Mouse (Mus musculus) midbrain, postnatal 0 days (tissue): ENCODE results near the gene Irf3. TPM values are rescaled to one million over a fixed set of nuclear protein-coding genes. Genes with fewer than 3 reads are reported as not detected.

Experiments
- ATAC-seq: fragments of 200-750 bp; cut with Nextera tagmentation; 2 replicates; pipeline ENCODE4 v1.8.0; 2017; ENCODE audit warnings: moderate number of reproducible peaks, mild to moderate bottlenecking, moderate TSS enrichment, moderate library complexity; ENCODE audit not compliant: low FRiP score
- DNase-seq: peaks from one replicate; pipeline ENCODE4 v3.0.0-alpha.2; 2015; ENCODE audit warnings: low spot score
- H3K27ac ChIP-seq: fragments of 300-500 bp; sonication (generic); 2 replicates; pipeline ENCODE4 v1.5.1; 2014; ENCODE audit warnings: low read depth, mild to moderate bottlenecking, low read length, mixed read lengths
- H3K27me3 ChIP-seq: fragments of 300-500 bp; sonication (generic); 2 replicates; pipeline ENCODE4 v1.6.1; 2014; ENCODE audit warnings: low read length, control low read depth, mixed read lengths; ENCODE audit not compliant: insufficient read depth
- H3K36me3 ChIP-seq: fragments of 300-500 bp; sonication (generic); 2 replicates; pipeline ENCODE4 v1.6.1; 2014; ENCODE audit warnings: low read length, control low read depth, mixed read lengths; ENCODE audit not compliant: insufficient read depth
- H3K4me1 ChIP-seq: fragments of 300-500 bp; sonication (generic); 2 replicates; pipeline ENCODE4 v1.6.1; 2014; ENCODE audit warnings: mild to moderate bottlenecking, control low read depth, antibody characterized with exemption, low read length, mixed read lengths; ENCODE audit not compliant: insufficient read depth
- H3K4me2 ChIP-seq: fragments of 300-500 bp; sonication (generic); 2 replicates; pipeline ENCODE4 v1.6.1; 2014; ENCODE audit warnings: low read depth, mild to moderate bottlenecking, low read length, mixed read lengths; ENCODE audit not compliant: poor library complexity, severe bottlenecking
- H3K4me3 ChIP-seq: fragments of 300-500 bp; sonication (generic); 2 replicates; pipeline ENCODE4 v1.5.1; 2014; ENCODE audit warnings: low read depth, mild to moderate bottlenecking, low read length, moderate library complexity
- H3K9ac ChIP-seq: fragments of 300-500 bp; sonication (generic); replicated peaks from 2 replicates; pipeline ENCODE4 v1.6.1; 2014; ENCODE audit warnings: mild to moderate bottlenecking, low read length, moderate library complexity, mixed read lengths; ENCODE audit not compliant: poor library complexity, severe bottlenecking
- H3K9me3 ChIP-seq: fragments of 300-500 bp; sonication (generic); 2 replicates; pipeline ENCODE4 v1.6.1; 2016; ENCODE audit warnings: low read length, control low read depth
- CTCF ChIP-seq: IDR thresholded peaks from 2 replicates; pipeline ENCODE4 v1.5.1; 2016; ENCODE audit warnings: antibody characterized with exemption, mild to moderate bottlenecking
- WGBS: fragments of 180-500 bp; shearing (Covaris S2); extraction: QIAGEN DNeasy Blood & Tissue Kit; methylation state at CpG from one replicate; pipeline ENCODE4 v1.1.7; 2014; 5-methylcytosine and 5-hydroxymethylcytosine counted together
- polyA plus RNA-seq: library from polyadenylated mRNA; unstranded; fragments of >200 nt; fragmentation: Nextera tagmentation; extraction: Ambion mirVana; gene quantifications from 2 replicates; pipeline ENCODE4 v1.2.1, GENCODE M21; 2015
- total RNA-seq: library from RNA; depleted of rRNA; stranded (reverse); fragments of >200 nt; gene quantifications from 2 replicates; pipeline ENCODE4 v1.2.3, GENCODE M21; 2014

Irf3 gene
- total and polyA plus RNA-seq, 2 experiments from 2014 or later: 25.6 to 37.2 TPM

DNA sequence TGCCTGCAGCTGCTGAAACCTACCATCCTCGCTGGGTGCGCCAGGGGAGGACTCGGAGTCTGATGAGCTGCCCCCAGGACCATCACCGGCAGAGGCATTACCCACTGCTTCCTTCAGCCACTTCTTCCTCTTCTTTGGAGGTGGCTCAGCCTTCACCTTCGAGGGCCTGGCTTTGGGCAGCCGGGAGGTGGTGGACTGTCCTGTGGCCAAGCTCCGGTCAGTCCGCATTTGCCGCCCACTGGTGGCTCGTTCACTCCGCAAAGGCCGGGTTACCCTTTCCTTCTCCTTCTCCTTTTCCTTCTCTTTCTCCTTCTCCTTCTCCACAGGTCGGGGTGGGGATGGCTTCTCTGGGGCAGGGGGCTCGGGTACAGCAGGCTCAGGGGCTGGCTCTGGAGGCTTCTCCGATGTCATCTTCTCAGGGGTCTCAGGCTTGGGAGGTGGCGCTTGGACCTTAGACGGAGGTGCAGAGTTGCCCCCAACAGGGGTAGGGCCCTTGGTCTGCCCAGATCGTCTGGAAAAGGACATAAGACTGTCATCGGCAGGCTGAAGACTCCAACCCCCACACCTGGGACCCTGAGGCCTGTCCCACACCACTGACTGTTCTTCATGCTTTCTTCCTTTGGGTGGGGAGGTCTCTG lies 36.4 kb downstream of the Irf3 start:
- Histone ChIP-seq H3K36me3 (peaks cover 89% of the 10 kb centered on the region), H3K27ac (no peak overlapping the region), H3K4me2 (no peak overlapping the region), H3K4me1 (no peaks in the 10 kb centered on the region), H3K9me3 (no peaks in the 10 kb centered on the region), H3K4me3 (no peak overlapping the region), H3K9ac (no peak overlapping the region), H3K27me3 (no peaks in the 10 kb centered on the region)
- 96% methylated on average over 19 of the region's 19 CpGs for whole genome bisulfite sequencing
- no peak for TF ChIP-seq CTCF
- DNase-seq (no peak), ATAC-seq (no peak)

GRCm38 (mm10) chr7:45035631-45036030 lies 38.2 kb downstream of the Irf3 start:
- Histone ChIP-seq H3K27ac (no peak overlapping the region), H3K4me2 (no peak overlapping the region), H3K9me3 (no peaks in the 10 kb centered on the region), H3K4me3 (no peak overlapping the region), H3K4me1 (no peaks in the 10 kb centered on the region), H3K27me3 (no peaks in the 10 kb centered on the region), H3K9ac (no peak overlapping the region), H3K36me3 (peaks cover 82% of the 10 kb centered on the region)
- TF ChIP-seq CTCF: no peak
- ATAC-seq (no peak), DNase-seq (no peak)
- 94% methylated on average over 3 of the region's 3 CpGs for WGBS

- Histone ChIP-seq H3K27me3 (no peaks in the 10 kb centered on the region), H3K9me3 (no peaks in the 10 kb centered on the region), H3K9ac (no peak overlapping the region), H3K4me1 (no peaks in the 10 kb centered on the region), H3K27ac (no peak overlapping the region), H3K4me3 (no peak overlapping the region), H3K4me2 (no peak overlapping the region), H3K36me3 (peaks cover 82% of the 10 kb centered on the region)
- 90% methylated on average over 11 of the region's 11 CpGs for WGBS
- DNase-seq: no peak
- no peak for TF ChIP-seq CTCF
- no peak for ATAC-seq
Observed at GRCm38 (mm10) chr7:45036702-45037101, 39.3 kb downstream of the Irf3 start.

GRCm38 (mm10) chr7:45037720-45038361 lies 40.4 kb downstream of the Irf3 start:
- ATAC-seq (no peak), DNase-seq (no peak)
- TF ChIP-seq CTCF: peak; percentile 79
- Histone ChIP-seq H3K4me1 (no peaks in the 10 kb centered on the region), H3K36me3 (peaks cover 86% of the 10 kb centered on the region), H3K4me2 (no peak overlapping the region), H3K9me3 (no peaks in the 10 kb centered on the region), H3K4me3 (no peak overlapping the region), H3K27ac (no peak overlapping the region), H3K27me3 (no peaks in the 10 kb centered on the region), H3K9ac (no peak overlapping the region)
- 69% methylated on average over 7 of the region's 7 CpGs for WGBS

DNA sequence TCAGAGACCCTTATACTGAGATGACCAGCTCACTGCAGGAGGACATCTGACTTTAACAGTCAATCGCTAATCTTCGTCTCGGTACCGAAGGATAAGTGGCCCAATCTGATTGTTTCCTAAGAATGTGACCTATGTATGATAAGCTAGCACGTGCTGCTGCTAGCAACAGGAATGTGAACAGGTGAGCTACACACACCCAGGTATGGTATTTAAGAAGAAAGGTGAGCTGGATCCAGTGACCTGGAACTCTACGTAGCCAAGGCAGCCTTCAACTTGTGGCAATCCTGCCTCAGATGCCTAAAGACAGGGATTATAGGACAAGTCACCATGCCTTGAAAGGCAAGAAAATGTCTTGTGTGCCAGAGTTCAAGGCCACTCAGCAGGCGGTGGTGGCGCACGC lies 41.0 kb downstream of the Irf3 start:
- H3K27ac ChIP-seq: no peak overlapping the region
- H3K9ac ChIP-seq: no peak overlapping the region
- H3K4me1 ChIP-seq: no peaks in the 10 kb centered on the region
- no peak for DNase-seq
- no peaks in the 10 kb centered on the region for H3K27me3 ChIP-seq
- H3K36me3 ChIP-seq: peaks cover 87% of the 10 kb centered on the region
- H3K4me2 ChIP-seq: no peak overlapping the region
- no peak for TF ChIP-seq CTCF
- no peak overlapping the region for H3K4me3 ChIP-seq
- H3K9me3 ChIP-seq: no peaks in the 10 kb centered on the region
- no peak for ATAC-seq
- WGBS: 97% methylated on average over 9 of the region's 9 CpGs

DNA sequence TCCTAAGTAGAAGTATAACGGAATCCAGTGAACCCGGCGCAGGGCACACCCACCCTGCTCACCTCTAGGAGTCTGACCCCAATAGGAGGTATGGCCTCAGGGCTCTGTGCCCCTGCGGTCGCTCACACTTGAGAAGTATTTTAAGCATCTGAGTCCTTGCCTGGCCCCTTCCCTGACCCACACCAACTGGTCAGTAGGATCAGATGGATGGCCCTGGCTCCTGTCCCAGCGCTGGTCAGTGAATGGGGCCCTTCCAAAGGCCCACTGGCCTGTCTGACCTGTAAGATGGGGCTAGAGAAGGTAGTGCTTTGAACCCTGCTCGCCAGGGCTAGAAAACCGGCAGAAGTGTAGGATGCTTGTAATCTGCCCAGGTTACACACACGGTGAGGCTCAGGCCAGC lies 43.4 kb downstream of the Irf3 start:
- H3K4me1 ChIP-seq: no peaks in the 10 kb centered on the region
- no peak for DNase-seq
- H3K9me3 ChIP-seq: no peaks in the 10 kb centered on the region
- no peak overlapping the region for H3K4me2 ChIP-seq
- no peak for TF ChIP-seq CTCF
- WGBS: 93% methylated on average over 9 of the region's 9 CpGs
- no peak overlapping the region for H3K27ac ChIP-seq
- ATAC-seq: no peak
- H3K36me3 ChIP-seq: peaks cover 77% of the 10 kb centered on the region
- no peaks in the 10 kb centered on the region for H3K27me3 ChIP-seq
- no peak overlapping the region for H3K4me3 ChIP-seq
- 0 out of 2 replicates have a peak overlapping the region, but pooled peaks have one; percentile 24 for H3K9ac ChIP-seq
